Mouse (Mus musculus): Measurements from ENCODE around the gene Yipf1.
A peak's percentile ranks its signal among the peaks of the same experiment; 100 is the strongest.
"Not testable (repeated sequence)": the region's sequence is repeated elsewhere in the genome, so short reads cannot be mapped to it uniquely, and the experiment has no call there.

Yipf1 gene

GRCm38 (mm10) chr4:107328530-107328929 is 14.4 kb downstream of the Yipf1 start:
- DNase-seq, result no peak

- peak; percentile 27 for DNase-seq
Measured at GRCm38 (mm10) chr4:107333514-107333913, 19.4 kb downstream of the Yipf1 start.

- DNase-seq, result no peak
Measured at GRCm38 (mm10) chr4:107336356-107336755, 22.2 kb downstream of the Yipf1 start.

- no peak for DNase-seq
Measured at GRCm38 (mm10) chr4:107337455-107337854, 23.3 kb downstream of the Yipf1 start.

- DNase-seq, result no peak
Measured at GRCm38 (mm10) chr4:107341354-107341753, 27.2 kb downstream of the Yipf1 start.

- DNase-seq, result no peak
Measured at GRCm38 (mm10) chr4:107344612-107345011, 30.4 kb downstream of the Yipf1 start.

- DNase-seq, result no peak
Measured at GRCm38 (mm10) chr4:107347221-107347620, 33.1 kb downstream of the Yipf1 start.

GRCm38 (mm10) chr4:107348529-107349310 is 34.6 kb downstream of the Yipf1 start:
- peak; percentile 59 for DNase-seq

GRCm38 (mm10) chr4:107349311-107350008 is 35.3 kb downstream of the Yipf1 start:
- peak; percentile 63 for DNase-seq

GRCm38 (mm10) chr4:107351368-107351767 is 37.2 kb downstream of the Yipf1 start:
- DNase-seq, result no peak

- DNase-seq, result no peak
Measured at GRCm38 (mm10) chr4:107353612-107354011, 39.4 kb downstream of the Yipf1 start.

GRCm38 (mm10) chr4:107354126-107354525 is 40.0 kb downstream of the Yipf1 start:
- no peak for DNase-seq

- no peak for DNase-seq
Measured at GRCm38 (mm10) chr4:107354543-107354942, 40.4 kb downstream of the Yipf1 start.

- not testable (repeated sequence) for DNase-seq
Measured at GRCm38 (mm10) chr4:107357172-107357571, 43.0 kb downstream of the Yipf1 start.

- no peak for DNase-seq
Measured at GRCm38 (mm10) chr4:107358460-107358859, 44.3 kb downstream of the Yipf1 start.

GRCm38 (mm10) chr4:107360457-107361145 is 46.4 kb downstream of the Yipf1 start:
- DNase-seq, result no peak

- no peak for DNase-seq
Measured at GRCm38 (mm10) chr4:107362755-107363154, 48.6 kb downstream of the Yipf1 start.

- no peak for DNase-seq
Measured at GRCm38 (mm10) chr4:107363573-107363972, 49.4 kb downstream of the Yipf1 start.

- peak; percentile 45 for DNase-seq
Measured at GRCm38 (mm10) chr4:107364190-107364639, 50.1 kb downstream of the Yipf1 start.

- DNase-seq, result not testable (repeated sequence)
Measured at GRCm38 (mm10) chr4:107366408-107366807, 52.2 kb downstream of the Yipf1 start.

GRCm38 (mm10) chr4:107367567-107368314 is 53.6 kb downstream of the Yipf1 start, which contains the start of gene Ndc1:
Gene Ndc1 (plus strand): TSS chr4:107367784.
- DNase-seq, result peak; percentile 92

GRCm38 (mm10) chr4:107372304-107372703 is 58.1 kb downstream of the Yipf1 start:
- no peak for DNase-seq

- DNase-seq, result no peak
Measured at GRCm38 (mm10) chr4:107374677-107375076, 60.5 kb downstream of the Yipf1 start.
